Mouse (Mus musculus): Measurements from ENCODE around the gene Igfals.

The Igfals gene

GRCm38 (mm10) chr17:24894061-24894994, 28.5 kb downstream of the Igfals start:
- DNase-seq (ENCODE audit: low spot score) = no peak

- peak; percentile 73 for DNase-seq (ENCODE audit: low spot score)
Measured at GRCm38 (mm10) chr17:24894995-24895547, 29.3 kb downstream of the Igfals start, which contains the start of the genes Eme2 and Mrps34. Eme2 (minus strand) TSS chr17:24895087. Mrps34 (plus strand) TSS chr17:24895116.

GRCm38 (mm10) chr17:24895571-24896240, 29.9 kb downstream of the Igfals start:
- no peak for DNase-seq (ENCODE audit: low spot score)

- DNase-seq (ENCODE audit: low spot score) = peak; percentile 63
Measured at GRCm38 (mm10) chr17:24896241-24896992, 30.6 kb downstream of the Igfals start, which contains the start of gene Nme3. Nme3 (plus strand) TSS chr17:24896500.

- no peak for DNase-seq (ENCODE audit: low spot score)
Measured at GRCm38 (mm10) chr17:24896993-24897269, 31.1 kb downstream of the Igfals start.

GRCm38 (mm10) chr17:24897600-24897999, 31.8 kb downstream of the Igfals start:
- no peak for DNase-seq (ENCODE audit: low spot score)

- DNase-seq (ENCODE audit: low spot score) = no peak
Measured at GRCm38 (mm10) chr17:24898041-24898854, 32.5 kb downstream of the Igfals start.

- no peak for DNase-seq (ENCODE audit: low spot score)
Measured at GRCm38 (mm10) chr17:24899153-24899552, 33.4 kb downstream of the Igfals start.

GRCm38 (mm10) chr17:24900014-24900413, 34.2 kb downstream of the Igfals start:
- DNase-seq (ENCODE audit: low spot score) = no peak

- DNase-seq (ENCODE audit: low spot score) = no peak
Measured at GRCm38 (mm10) chr17:24902124-24902523, 36.3 kb downstream of the Igfals start.

- no peak for DNase-seq (ENCODE audit: low spot score)
Measured at GRCm38 (mm10) chr17:24902671-24903474, 37.1 kb downstream of the Igfals start.

- no peak for DNase-seq (ENCODE audit: low spot score)
Measured at GRCm38 (mm10) chr17:24903767-24904166, 38.0 kb downstream of the Igfals start.

- DNase-seq (ENCODE audit: low spot score) = no peak
Measured at GRCm38 (mm10) chr17:24907591-24907990, 41.8 kb downstream of the Igfals start.

GRCm38 (mm10) chr17:24913984-24914383, 48.2 kb downstream of the Igfals start:
- no peak for DNase-seq (ENCODE audit: low spot score)

- DNase-seq (ENCODE audit: low spot score) = no peak
Measured at GRCm38 (mm10) chr17:24923246-24923645, 57.4 kb downstream of the Igfals start.

- DNase-seq (ENCODE audit: low spot score) = no peak
Measured at GRCm38 (mm10) chr17:24929506-24929905, 63.7 kb downstream of the Igfals start.
